16 mouse cellular contexts compared by ENCODE assay signal in genomic region chr7:130335440-130336051, GRCm38 (mm10).
DNase-seq lines count a peak whose midpoint lies in the region; ATAC-seq and TF ChIP-seq lines count a peak whose summit lies in the region.
"Had no signal": no experiment of that assay in that cellular context is flagged by ENCODE, and none has a peak within 500 bp of the region (broad histone marks: within the 10 kb centered on the region; RNA-seq: fewer than 3 reads in every experiment).

No protein-coding gene starts in this region.

- H3K4me3 ChIP-seq in kidney, adult 2 months (ENCODE audit: insufficient read depth, low read depth, low read length), result no peak overlapping the region
- H3K4me3 ChIP-seq: embryonic facial prominence, embryonic 10.5 days; heart, adult 2 months; liver, embryonic 13.5 days; neural tube, embryonic 12.5 days had no signal

- CTCF ChIA-PET in Patski (lab: Charles Lee), result no interaction called here

- TF ChIP-seq POLR2A in kidney, adult 2 months (IDR thresholded peaks at IDR 0.05; ENCODE audit: low read depth, low read length), result no peak

- POLR2A ChIA-PET in Patski (lab: Charles Lee), result no interaction called here

- H3K36me3 ChIP-seq in kidney, adult 2 months (ENCODE audit: control insufficient read depth, insufficient read depth, low read length), result no peaks in the 10 kb centered on the region
- H3K36me3 ChIP-seq: embryonic facial prominence, embryonic 10.5 days; liver, embryonic 13.5 days; neural tube, embryonic 12.5 days had no signal

- in situ Hi-C loops in Patski (cut with MboI; ENCODE audit: low pct_unique_long_range_greater_than_20kb), result no loop called here

- 21% methylated on average over 4 of the region's 4 CpGs for WGBS in kidney, adult 2 months

- no peaks in the 10 kb centered on the region for H3K4me1 ChIP-seq in kidney, adult 2 months (ENCODE audit: control insufficient read depth, insufficient read depth, low read length)
- H3K4me1 ChIP-seq: liver, embryonic 13.5 days had no signal

- H3K27me3 ChIP-seq in Patski, result no peaks in the 10 kb centered on the region
- H3K27me3 ChIP-seq in kidney, adult 2 months (replicated peaks; ENCODE audit: control insufficient read depth, insufficient read depth, low read length), result no peaks in the 10 kb centered on the region
- H3K27me3 ChIP-seq: liver, embryonic 13.5 days; neural tube, embryonic 12.5 days had no signal

- DNase-seq in Patski (ENCODE audit: low read depth, low spot score) (peak; percentile 96), ZHBTc4 (ENCODE audit: low read depth, low spot score) (peak; percentile 40)
- peak; percentile 56 for DNase-seq in kidney, adult 2 months
- DNase-seq in kidney, postnatal 4 days, result peak; percentile 25 to 49
- DNase-seq in left cerebral cortex, adult 9 months (ENCODE audit: low spot score in 2 of 2), result no peak
- no peak for DNase-seq in right cerebral cortex, postnatal 25 days
- DNase-seq: cerebellum, adult 8-10 months; heart, adult 2 months; left cerebral cortex, postnatal 4 days; liver, embryonic 13.5 days; retina, postnatal 1 day; spleen, adult 18-20 months had no signal

- no peak for TF ChIP-seq CTCF in Patski (IDR thresholded peaks at IDR 0.05)
- no peak for TF ChIP-seq CTCF in kidney, adult 2 months (conservative IDR thresholded peaks at IDR 0.05; ENCODE audit: insufficient read depth, insufficient read length, low read depth, low read length)

- ATAC-seq in Patski, result peak; percentile 91
- no peak for ATAC-seq in erythroblast, adult 5-6 weeks (replicated peaks; ENCODE audit: low FRiP score, poor library complexity, severe bottlenecking)

- H3K27ac ChIP-seq in kidney, adult 2 months (ENCODE audit: insufficient read depth, low read depth, low read length), result peak overlapping the region; percentile 26; the same call in 1 of the 2 replicates
- H3K27ac ChIP-seq: embryonic facial prominence, embryonic 10.5 days; heart, adult 2 months; liver, embryonic 13.5 days; macrophage; neural tube, embryonic 12.5 days had no signal

Comparison
In these comparisons a context has a peak if more than half of its experiments do, and no peak if none do; other contexts are left out.
1. DNase-seq: peak in Patski (single experiment), ZHBTc4 (single experiment), kidney, adult 2 months (single experiment) and kidney, postnatal 4 days (2 of 2); none in left cerebral cortex, adult 9 months (0 of 2) and right cerebral cortex, postnatal 25 days (single experiment).